Mouse (Mus musculus): ENCODE measurements around the gene Crisp2.
"Not testable (repeated sequence)": the region's sequence is repeated elsewhere in the genome, so short reads cannot be mapped to it uniquely, and the experiment has no call there.

Crisp2 gene

GRCm38 (mm10) chr17:40806953-40807572, at the start of gene Crisp2:
Crisp2 (minus strand) TSS chr17:40807003.
- no peak for DNase-seq (ENCODE audit: low read depth)

GRCm38 (mm10) chr17:40855065-40855464, 48.3 kb upstream of the Crisp2 start:
- no peak for DNase-seq (ENCODE audit: low read depth)

GRCm38 (mm10) chr17:40837308-40837707, 30.5 kb upstream of the Crisp2 start:
- no peak for DNase-seq (ENCODE audit: low read depth)

- DNase-seq (ENCODE audit: low read depth), result no peak
Measured at GRCm38 (mm10) chr17:40831870-40832269, 25.1 kb upstream of the Crisp2 start.

GRCm38 (mm10) chr17:40824549-40824948, 17.7 kb upstream of the Crisp2 start:
- no peak for DNase-seq (ENCODE audit: low read depth)

- no peak for DNase-seq (ENCODE audit: low read depth)
Measured at GRCm38 (mm10) chr17:40823817-40824216, 17.0 kb upstream of the Crisp2 start.

- DNase-seq (ENCODE audit: low read depth), result no peak
Measured at GRCm38 (mm10) chr17:40821477-40821876, 14.7 kb upstream of the Crisp2 start.

- no peak for DNase-seq (ENCODE audit: low read depth)
Measured at GRCm38 (mm10) chr17:40817340-40817943, 10.6 kb upstream of the Crisp2 start.

- no peak for DNase-seq (ENCODE audit: low read depth)
Measured at GRCm38 (mm10) chr17:40812259-40812658, 5.5 kb upstream of the Crisp2 start.

GRCm38 (mm10) chr17:40811560-40811959, 4.8 kb upstream of the Crisp2 start:
- DNase-seq (ENCODE audit: low read depth), result no peak

GRCm38 (mm10) chr17:40810934-40811333, 4.1 kb upstream of the Crisp2 start, which contains the start of gene Rhag:
Rhag (plus strand) TSS chr17:40811126.
- DNase-seq (ENCODE audit: low read depth), result peak; percentile 83

- no peak for DNase-seq (ENCODE audit: low read depth)
Measured at GRCm38 (mm10) chr17:40808071-40808470, 1.3 kb upstream of the Crisp2 start.

GRCm38 (mm10) chr17:40806550-40806949, 253 bp downstream of the Crisp2 start:
- peak; percentile 83 for DNase-seq (ENCODE audit: low read depth)

- no peak for DNase-seq (ENCODE audit: low read depth)
Measured at GRCm38 (mm10) chr17:40802707-40803340, 4.0 kb downstream of the Crisp2 start.

GRCm38 (mm10) chr17:40793921-40794854, 12.6 kb downstream of the Crisp2 start:
- peak; percentile 83 for DNase-seq (ENCODE audit: low read depth)

GRCm38 (mm10) chr17:40789877-40790276, 16.9 kb downstream of the Crisp2 start:
- DNase-seq (ENCODE audit: low read depth), result no peak

- DNase-seq (ENCODE audit: low read depth), result peak; percentile 35
Measured at GRCm38 (mm10) chr17:40767120-40767519, 39.7 kb downstream of the Crisp2 start.

GRCm38 (mm10) chr17:40763662-40764061, 43.1 kb downstream of the Crisp2 start:
- DNase-seq (ENCODE audit: low read depth), result no peak

- no peak for DNase-seq (ENCODE audit: low read depth)
Measured at GRCm38 (mm10) chr17:40731724-40732123, 75.1 kb downstream of the Crisp2 start.

- DNase-seq (ENCODE audit: low read depth), result no peak
Measured at GRCm38 (mm10) chr17:40731296-40731695, 75.5 kb downstream of the Crisp2 start.

- DNase-seq (ENCODE audit: low read depth), result no peak
Measured at GRCm38 (mm10) chr17:40726820-40727219, 80.0 kb downstream of the Crisp2 start, which contains the start of gene Esp1. Esp1 (plus strand) TSS chr17:40727120.

GRCm38 (mm10) chr17:40717055-40717454, 89.7 kb downstream of the Crisp2 start:
- DNase-seq (ENCODE audit: low read depth), result not testable (repeated sequence)
